Mouse (Mus musculus): ENCODE measurements around the gene Cpz. TPM values are rescaled to one million over a fixed set of nuclear protein-coding genes. Genes with fewer than 3 reads are reported as not detected.

The Cpz gene
- under 1 TPM; 0.15 TPM for total RNA-seq (2021)

GRCm38 (mm10) chr5:35525469-35526123 lies at the start of gene Cpz:
Cpz (minus strand) TSS chr5:35525698.
- DNase-seq, result no peak

DNA sequence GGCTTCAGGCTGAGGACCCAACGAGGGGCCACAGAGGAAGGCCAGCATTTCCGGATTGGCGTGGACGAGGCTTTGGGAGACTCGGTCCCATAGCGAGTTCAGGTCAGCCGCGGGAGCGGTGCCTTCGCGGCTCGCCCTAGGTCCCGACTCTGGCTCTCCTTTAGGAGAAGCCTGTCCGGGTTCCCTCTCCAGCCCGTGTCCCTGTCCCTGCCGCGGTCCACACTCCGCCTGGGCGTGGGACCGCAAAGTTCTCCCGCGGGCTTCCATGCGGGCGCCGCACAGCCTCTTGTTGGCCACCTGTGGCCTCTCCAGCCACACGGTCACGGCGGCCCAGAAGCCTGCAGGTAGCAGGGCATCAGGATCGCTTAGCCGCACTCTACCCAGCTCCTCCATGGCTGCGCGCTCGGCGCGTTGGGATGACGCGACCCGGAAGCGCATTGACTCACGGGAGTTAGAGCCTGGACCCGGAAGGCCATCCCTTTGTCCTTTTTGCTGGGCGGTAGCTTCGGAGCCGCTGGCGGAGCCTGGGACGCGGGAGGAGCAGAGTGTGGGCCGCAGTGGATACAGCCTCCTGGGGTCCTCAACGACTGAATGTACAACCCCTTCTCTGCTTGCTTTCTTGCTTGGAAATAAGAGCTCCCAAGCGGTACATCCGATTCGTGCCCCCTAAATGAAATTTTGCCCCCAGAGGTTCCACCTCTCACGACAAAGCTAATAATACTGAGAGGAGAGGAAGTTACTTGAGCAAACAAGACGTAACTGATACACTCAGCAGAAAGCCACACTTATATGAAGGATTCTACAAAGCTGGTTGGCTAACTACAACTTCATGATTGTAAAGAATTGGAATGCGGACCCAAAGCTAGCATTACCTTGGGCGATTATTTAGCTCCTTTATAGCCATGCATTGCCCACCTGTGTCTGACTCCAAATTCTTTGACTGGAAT lies 49.4 kb upstream of the Cpz start, which contains the start of gene Trmt44:
TSS of gene Trmt44 (minus strand) at position 418 of the 947 bp plus-strand sequence.
- DNase-seq, result peak; percentile 93

DNA sequence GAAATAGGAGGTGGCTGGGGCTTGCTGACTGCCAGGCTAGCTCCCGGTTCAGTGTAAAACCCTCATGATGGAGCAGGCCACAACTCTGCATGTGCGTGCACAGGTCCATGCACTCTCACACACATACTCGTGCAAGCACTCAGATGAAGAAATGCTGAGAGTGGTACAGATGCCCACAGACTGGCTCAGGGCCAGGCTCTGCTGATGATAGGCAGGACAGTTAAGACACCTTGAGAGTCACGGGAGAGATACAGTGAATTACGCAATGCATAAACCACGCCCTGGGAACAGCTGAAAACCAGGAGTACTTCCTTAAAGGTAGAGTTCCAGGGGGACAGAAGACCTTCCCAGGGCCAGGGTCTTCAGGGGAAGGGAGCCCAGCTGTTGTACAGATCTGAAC lies 46.0 kb upstream of the Cpz start:
- DNase-seq, result no peak

DNA sequence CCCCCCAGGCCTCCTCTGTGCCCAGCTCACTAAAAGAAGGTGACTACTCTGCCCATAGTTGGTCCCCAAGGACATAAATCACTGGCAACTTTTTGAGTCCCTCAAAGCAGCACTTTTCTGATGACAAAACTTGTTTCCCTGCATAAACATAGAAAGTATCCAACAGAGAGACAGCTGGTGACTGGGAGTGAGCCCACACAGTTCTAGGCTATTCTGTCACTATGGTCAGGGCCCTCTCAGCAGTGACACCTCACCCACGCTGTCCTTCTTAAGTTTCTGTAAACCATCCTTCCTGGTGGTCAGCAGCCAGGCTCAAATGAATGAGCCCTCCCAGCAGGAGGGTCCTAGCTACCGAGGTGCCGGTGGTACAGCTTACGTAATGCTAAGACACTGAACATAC lies 41.1 kb upstream of the Cpz start:
- DNase-seq, result no peak

- no peak for DNase-seq
Measured at GRCm38 (mm10) chr5:35565217-35565616, 39.7 kb upstream of the Cpz start.

DNA sequence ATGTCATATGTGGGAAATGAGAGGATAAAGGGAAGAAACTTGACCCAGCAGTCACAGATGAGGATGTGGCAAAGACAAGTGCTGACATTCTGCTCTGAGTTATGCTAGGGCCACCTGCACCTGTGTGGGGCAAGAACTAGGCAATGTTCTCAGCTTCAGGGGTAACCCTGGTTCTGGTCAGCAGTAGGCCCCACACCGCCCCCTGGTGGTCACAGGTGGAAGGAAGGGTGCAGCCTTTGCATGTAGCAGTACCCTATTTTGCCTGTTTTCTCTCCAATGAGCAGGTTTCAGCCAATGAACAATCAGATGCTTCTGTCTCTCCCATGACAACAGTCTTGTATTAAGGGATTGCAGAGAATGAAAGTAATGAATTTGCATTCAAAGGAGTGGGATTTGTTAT lies 38.0 kb upstream of the Cpz start:
- DNase-seq, result peak; percentile 46 to 57

GRCm38 (mm10) chr5:35562616-35563015 lies 37.1 kb upstream of the Cpz start:
- no peak for DNase-seq

DNA sequence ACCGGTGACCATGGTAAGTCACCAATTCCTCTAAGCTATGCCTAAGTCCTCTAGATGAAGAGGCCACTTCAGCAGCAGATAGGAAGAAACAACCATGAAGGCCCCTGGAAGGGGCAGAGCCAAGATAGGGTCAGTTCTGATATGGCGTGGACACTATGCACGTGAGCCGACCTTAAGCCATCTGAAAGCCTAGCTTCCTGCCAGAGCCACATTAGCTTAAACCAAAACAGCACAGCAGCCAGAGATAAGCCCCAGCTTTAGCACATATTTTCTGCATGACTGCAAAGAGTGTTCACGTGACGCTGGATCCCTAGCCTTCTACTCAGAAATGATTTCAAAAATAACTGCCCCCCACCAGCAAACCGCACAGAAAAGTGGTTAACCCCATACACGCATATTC lies 33.9 kb upstream of the Cpz start:
- DNase-seq, result no peak

DNA sequence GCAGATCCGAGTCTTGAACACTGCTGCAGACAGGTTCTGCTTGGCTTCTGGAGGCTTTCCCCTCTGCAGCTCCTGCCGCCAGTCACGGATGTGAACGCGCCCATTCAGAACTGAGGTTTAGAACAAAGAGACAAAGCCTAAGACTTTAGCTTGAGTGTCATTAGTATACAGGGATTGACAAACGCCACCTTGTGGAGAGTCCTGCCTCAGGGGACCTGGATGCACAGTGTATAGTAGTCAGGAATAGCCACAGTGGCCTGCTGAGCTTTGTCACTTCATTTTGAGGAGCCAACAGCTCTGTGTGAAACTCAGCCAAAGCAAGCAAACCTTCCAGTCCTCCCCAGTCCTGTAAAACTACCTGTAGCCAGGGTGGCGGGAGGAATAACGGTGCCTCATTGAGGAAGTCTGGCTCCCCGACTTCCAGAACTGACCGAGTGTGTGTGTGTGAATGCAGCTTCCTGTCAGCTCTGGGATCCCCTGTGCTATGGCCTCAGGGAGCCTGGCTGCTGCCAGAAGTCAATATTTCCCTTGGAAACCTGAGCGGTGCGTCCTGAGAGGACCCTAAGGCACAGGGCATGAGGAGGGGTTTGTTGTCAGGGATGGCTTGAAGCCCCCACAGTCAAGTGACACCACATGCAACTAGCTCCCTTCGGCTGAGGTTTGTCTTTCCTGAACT lies 32.6 kb upstream of the Cpz start:
- no peak for DNase-seq

DNA sequence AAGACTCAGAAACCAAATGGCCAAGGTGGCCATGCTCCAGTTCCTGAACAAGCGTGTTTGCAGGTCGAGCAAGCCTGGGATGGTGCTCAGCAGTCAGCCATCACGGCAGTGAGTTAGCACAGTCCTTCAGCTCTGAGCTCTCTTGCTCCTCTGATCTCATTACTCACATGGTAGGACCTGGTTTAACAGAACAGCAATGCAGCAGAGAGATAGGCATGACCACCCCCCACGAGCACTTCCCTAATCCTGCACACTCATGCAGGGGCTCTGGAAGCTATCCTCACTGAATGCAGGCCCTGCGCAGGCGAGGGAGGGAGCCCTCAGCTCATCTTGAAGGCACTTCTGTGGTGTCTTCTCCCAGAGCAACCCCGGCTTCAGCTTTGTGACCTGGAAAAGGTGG lies 30.9 kb upstream of the Cpz start:
- DNase-seq, result no peak

GRCm38 (mm10) chr5:35552838-35553539 lies 27.5 kb upstream of the Cpz start:
- DNase-seq, result no peak

- no peak for DNase-seq
Measured at GRCm38 (mm10) chr5:35551855-35552837, 26.6 kb upstream of the Cpz start.

GRCm38 (mm10) chr5:35546127-35546526 lies 20.6 kb upstream of the Cpz start:
- no peak for DNase-seq

- no peak for DNase-seq
Measured at GRCm38 (mm10) chr5:35541059-35541790, 15.7 kb upstream of the Cpz start.

DNA sequence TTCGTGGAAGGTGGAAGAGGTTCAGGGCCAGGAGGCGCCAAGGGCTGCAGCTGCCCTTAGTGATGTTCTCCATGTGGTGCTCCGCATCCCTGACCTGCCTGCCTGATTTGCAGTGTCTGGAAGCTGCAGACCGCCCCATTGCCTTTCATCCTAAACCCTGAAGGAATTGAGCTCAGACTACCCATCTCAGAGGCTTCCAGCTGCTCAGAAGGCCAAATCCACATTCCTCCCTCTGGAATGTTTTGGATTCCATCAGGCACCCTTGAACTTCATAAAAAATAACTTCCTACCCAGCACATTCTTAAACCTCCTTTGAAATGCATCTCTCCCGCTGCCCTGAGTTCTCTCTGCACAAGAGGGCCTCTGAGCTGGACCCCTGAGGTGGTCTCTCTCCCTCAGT lies 15.1 kb upstream of the Cpz start:
- DNase-seq, result no peak

DNA sequence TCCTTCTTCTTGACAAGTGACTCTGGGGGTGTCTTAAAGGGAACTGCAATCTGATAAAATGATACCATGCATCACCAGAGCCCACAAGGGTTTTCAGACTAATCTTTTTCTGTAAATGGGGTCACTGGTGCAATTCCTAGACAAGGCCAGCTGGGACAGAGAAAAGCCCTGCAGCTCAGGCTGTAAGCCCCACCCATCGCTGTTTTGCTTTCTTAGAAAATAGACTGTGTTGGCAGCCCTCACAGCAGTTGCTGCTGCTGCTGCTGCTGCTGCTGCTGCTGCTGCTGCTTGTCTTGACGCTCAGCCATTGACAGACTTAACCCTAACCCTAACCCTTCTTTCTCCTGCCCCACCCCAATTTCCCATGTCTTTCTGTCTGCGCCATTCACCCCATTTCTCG lies 14.1 kb upstream of the Cpz start:
- no peak for DNase-seq

GRCm38 (mm10) chr5:35538022-35538421 lies 12.5 kb upstream of the Cpz start:
- no peak for DNase-seq

- no peak for DNase-seq
Measured at GRCm38 (mm10) chr5:35537474-35537873, 12.0 kb upstream of the Cpz start.

- DNase-seq, result no peak
Measured at GRCm38 (mm10) chr5:35536271-35536670, 10.8 kb upstream of the Cpz start.

DNA sequence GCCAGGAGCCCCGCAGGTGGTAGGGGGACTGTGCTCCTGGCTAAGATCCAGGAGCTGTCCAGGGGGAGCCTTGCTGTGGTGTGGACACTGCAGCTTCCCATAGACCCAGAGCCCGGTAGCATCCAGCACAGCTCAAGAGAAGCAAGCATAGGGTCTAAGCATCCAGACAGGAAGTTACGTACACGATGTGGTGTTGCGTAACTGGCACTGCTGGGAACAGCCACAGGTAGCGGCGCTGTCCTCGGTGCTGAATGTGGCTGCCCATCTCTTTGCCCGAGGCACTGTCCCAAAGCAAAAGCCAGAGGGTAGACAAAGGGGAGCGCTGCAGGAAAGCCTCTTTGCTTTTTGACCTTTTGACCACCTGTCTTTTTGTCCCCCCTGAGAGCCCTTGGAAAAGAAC lies 6.1 kb upstream of the Cpz start:
- DNase-seq, result no peak

GRCm38 (mm10) chr5:35530442-35530841 lies 4.9 kb upstream of the Cpz start:
- DNase-seq, result peak; percentile 32 to 40

All from layer of hippocampus, postnatal 36 days (tissue).